Mouse (Mus musculus): ENCODE data around the gene Cct2.

- no peak for TF ChIP-seq CTCF (IDR thresholded peaks at IDR 0.05; ENCODE audit: control insufficient read depth, insufficient read depth, insufficient read length)
- no peak for TF ChIP-seq USF1 (IDR thresholded peaks at IDR 0.05; ENCODE audit: low read depth)
- TF ChIP-seq MAX (IDR thresholded peaks at IDR 0.05), result no peak
- no peak for TF ChIP-seq CEBPB (IDR thresholded peaks at IDR 0.05; ENCODE audit: low read depth)
- no peak for TF ChIP-seq MYOG (IDR thresholded peaks at IDR 0.05; ENCODE audit: control insufficient read depth, extremely low read depth, insufficient read length)
Observed at GRCm38 (mm10) chr10:117064076-117064475, 462 bp upstream of the Cct2 start.

All from C2C12 (cell line).